23 mouse cellular contexts compared by ENCODE assay signal in genomic region chr19:18655999-18656398, GRCm38 (mm10). TPM values are rescaled to one million over a fixed set of nuclear protein-coding genes. Genes with fewer than 3 reads are reported as not detected.
A peak's percentile ranks its signal among the peaks of the same experiment; 100 is the strongest.
DNase-seq lines count a peak whose midpoint lies in the region; ATAC-seq and TF ChIP-seq lines count a peak whose summit lies in the region.
"Had no signal": no experiment of that assay in that cellular context is flagged by ENCODE, and none has a peak within 500 bp of the region (broad histone marks: within the 10 kb centered on the region; RNA-seq: fewer than 3 reads in every experiment).

No protein-coding gene starts in this region.

- peaks cover 12% of the 10 kb centered on the region for H3K4me1 ChIP-seq in testis, adult 2 months (ENCODE audit: control insufficient read depth, insufficient read depth, low read length)
- peaks cover 5% of the 10 kb centered on the region; the same call in 1 of the 2 replicates for H3K4me1 ChIP-seq in kidney, embryonic 16.5 days (ENCODE audit: insufficient read depth, low read length)
- peaks cover 7% of the 10 kb centered on the region for H3K4me1 ChIP-seq in kidney, embryonic 15.5 days
- H3K4me1 ChIP-seq: embryonic facial prominence, embryonic 13.5 days; embryonic facial prominence, embryonic 15.5 days; forebrain, embryonic 12.5 days had no signal

- no peak overlapping the region for H3K4me2 ChIP-seq in kidney, embryonic 16.5 days (replicated peaks; ENCODE audit: low read depth, low read length)
- H3K4me2 ChIP-seq in kidney, embryonic 15.5 days: no peak overlapping the region
- H3K4me2 ChIP-seq: embryonic facial prominence, embryonic 13.5 days; embryonic facial prominence, embryonic 15.5 days; forebrain, embryonic 12.5 days had no signal

- TF ChIP-seq CTCF in testis, adult 2 months (IDR thresholded peaks at IDR 0.05; ENCODE audit: control insufficient read depth, insufficient read depth, insufficient replicate concordance, low read depth, low read length): no peak

- peak overlapping the region; percentile 85 for H3K4me3 ChIP-seq in testis, adult 2 months (ENCODE audit: control insufficient read depth, low read depth, low read length)
- no peak overlapping the region for H3K4me3 ChIP-seq in kidney, embryonic 16.5 days (ENCODE audit: low read length)
- H3K4me3 ChIP-seq in kidney, embryonic 15.5 days (replicated peaks): no peak overlapping the region
- H3K4me3 ChIP-seq: embryonic facial prominence, embryonic 13.5 days; embryonic facial prominence, embryonic 15.5 days; erythroblast, embryonic 14.5 days; forebrain, embryonic 10.5 days; forebrain, embryonic 12.5 days had no signal

- no peak overlapping the region for H3K9ac ChIP-seq in kidney, embryonic 16.5 days (replicated peaks; ENCODE audit: low read length)
- no peak overlapping the region for H3K9ac ChIP-seq in kidney, embryonic 15.5 days
- H3K9ac ChIP-seq: embryonic facial prominence, embryonic 13.5 days; embryonic facial prominence, embryonic 15.5 days; forebrain, embryonic 12.5 days; forebrain, postnatal 0 days had no signal

- WGBS in kidney, embryonic 16.5 days: 83% methylated on average over 7 of the region's 7 CpGs
- 78% methylated on average over 7 of the region's 7 CpGs for WGBS in kidney, embryonic 15.5 days

- no peaks in the 10 kb centered on the region for H3K27me3 ChIP-seq in testis, adult 2 months (ENCODE audit: control insufficient read depth, insufficient read depth, low read length)
- H3K27me3 ChIP-seq in kidney, embryonic 16.5 days (ENCODE audit: insufficient read depth, low read length): no peaks in the 10 kb centered on the region
- no peaks in the 10 kb centered on the region for H3K27me3 ChIP-seq in kidney, embryonic 15.5 days
- H3K27me3 ChIP-seq: embryonic facial prominence, embryonic 13.5 days; embryonic facial prominence, embryonic 15.5 days; forebrain, embryonic 12.5 days had no signal

- ATAC-seq in kidney, embryonic 16.5 days (ENCODE audit: low FRiP score, low TSS enrichment): no peak
- no peak for ATAC-seq in kidney, embryonic 15.5 days (replicated peaks; ENCODE audit: low FRiP score)
- ATAC-seq: forebrain, embryonic 14.5 days; forebrain, postnatal 0 days had no signal

- no peak for TF ChIP-seq POLR2A in testis, adult 2 months (IDR thresholded peaks at IDR 0.05; ENCODE audit: control insufficient read depth, low read depth, low read length)

- H3K9me3 ChIP-seq in kidney, embryonic 16.5 days (ENCODE audit: low read length): no peaks in the 10 kb centered on the region
- no peaks in the 10 kb centered on the region for H3K9me3 ChIP-seq in kidney, embryonic 15.5 days (replicated peaks)
- H3K9me3 ChIP-seq: embryonic facial prominence, embryonic 13.5 days; embryonic facial prominence, embryonic 15.5 days; forebrain, embryonic 10.5 days; forebrain, embryonic 12.5 days had no signal

- DNase-seq in testis, postnatal 10 days (ENCODE audit: low spot score): no peak
- DNase-seq in ES-CJ7 (ENCODE audit: low read depth, low spot score) (peak; percentile 14), ZHBTc4 (ENCODE audit: low read depth, low spot score) (peak; percentile 21)
- DNase-seq: adrenal gland, adult 2 months; adrenal gland, postnatal 10 days; adrenal gland, postnatal 25 days; cerebellum, adult 11 months; cerebellum, adult 18-20 months; cerebellum, adult 8-10 months; cerebellum, adult 9-11 months; cerebellum, postnatal 14 days; cerebellum, postnatal 36 days; embryo, embryonic 11 days; forebrain, postnatal 0 days had no signal

- H3K36me3 ChIP-seq in testis, adult 2 months (ENCODE audit: control insufficient read depth, insufficient read depth, low read length): no peaks in the 10 kb centered on the region
- no peaks in the 10 kb centered on the region for H3K36me3 ChIP-seq in kidney, embryonic 16.5 days (ENCODE audit: insufficient read depth, low read length)
- H3K36me3 ChIP-seq in kidney, embryonic 15.5 days: no peaks in the 10 kb centered on the region
- H3K36me3 ChIP-seq: embryonic facial prominence, embryonic 13.5 days; embryonic facial prominence, embryonic 15.5 days; forebrain, embryonic 10.5 days; forebrain, embryonic 12.5 days had no signal

- peak overlapping the region; percentile 73; the same call in 1 of the 2 replicates for H3K27ac ChIP-seq in testis, adult 2 months (ENCODE audit: control insufficient read depth, insufficient read depth, low read depth, low read length)
- H3K27ac ChIP-seq in kidney, embryonic 16.5 days (ENCODE audit: low read length): no peak overlapping the region
- H3K27ac ChIP-seq in kidney, embryonic 15.5 days: no peak overlapping the region
- H3K27ac ChIP-seq: embryonic facial prominence, embryonic 13.5 days; embryonic facial prominence, embryonic 15.5 days; forebrain, embryonic 10.5 days; forebrain, embryonic 12.5 days had no signal

RNA-seq across cellular contexts. Expression of gene Carnmt1, which starts 14.6 kb away (rescaled TPM):
- polyA plus RNA-seq in testis, adult 2 months (2012; rRNA removed): 10.1 and 11.6 TPM in 2 replicates
- 24.0 and 26.0 TPM in 2 replicates for polyA plus RNA-seq in kidney, embryonic 16.5 days (2015; fragmentation: Nextera tagmentation; extraction: Ambion mirVana)
- polyA plus RNA-seq in kidney, embryonic 15.5 days (2015; fragmentation: Nextera tagmentation; extraction: Ambion mirVana): 32.8 and 35.2 TPM in 2 replicates

RNA-seq across cellular contexts. Expression of gene Nmrk1, which starts 24.2 kb away (rescaled TPM):
- 7.3 and 7.6 TPM in 2 replicates for polyA plus RNA-seq in testis, adult 2 months (2012; rRNA removed)
- polyA plus RNA-seq in kidney, embryonic 16.5 days (2015; fragmentation: Nextera tagmentation; extraction: Ambion mirVana): 28.6 and 29.2 TPM in 2 replicates
- polyA plus RNA-seq in kidney, embryonic 15.5 days (2015; fragmentation: Nextera tagmentation; extraction: Ambion mirVana): 24.0 and 24.7 TPM in 2 replicates
- polyA plus RNA-seq: erythroblast, embryonic 14.5 days had no signal

RNA-seq across cellular contexts. Expression of gene Ostf1, which starts 24.4 kb away (rescaled TPM):
- polyA plus RNA-seq in testis, adult 2 months (2012; rRNA removed): 5.3 and 6.2 TPM in 2 replicates
- 136 and 150 TPM in 2 replicates for polyA plus RNA-seq in kidney, embryonic 16.5 days (2015; fragmentation: Nextera tagmentation; extraction: Ambion mirVana)
- polyA plus RNA-seq in kidney, embryonic 15.5 days (2015; fragmentation: Nextera tagmentation; extraction: Ambion mirVana): 114 TPM in 2 replicates

RNA-seq across cellular contexts. Expression of gene D030056L22Rik, which starts 57.0 kb away (rescaled TPM):
- polyA plus RNA-seq in testis, adult 2 months (2012; rRNA removed): 32.2 and 38.2 TPM in 2 replicates
- polyA plus RNA-seq in kidney, embryonic 16.5 days (2015; fragmentation: Nextera tagmentation; extraction: Ambion mirVana): 30.4 and 30.5 TPM in 2 replicates
- polyA plus RNA-seq in kidney, embryonic 15.5 days (2015; fragmentation: Nextera tagmentation; extraction: Ambion mirVana): 34.6 and 38.9 TPM in 2 replicates

Comparison
In these comparisons a context has a peak if more than half of its experiments do, and no peak if none do; other contexts are left out.
1. RNA of gene Ostf1, which starts 24.4 kb away (polyA plus RNA-seq): 136 to 150 TPM in kidney, embryonic 16.5 days and 114 TPM in kidney, embryonic 15.5 days; 5.3 to 6.2 TPM in testis, adult 2 months; every median in the first group is over 10 times any median in the second.